Mouse (Mus musculus) forebrain, embryonic 14.5 days (tissue): ENCODE measurements at regions not wholly inside any gene's neighbourhood (a gene's known extent, or its start where the extent isn't known, plus 50 kb on each side); places are given as distances from the start of the nearest gene placed in this dataset.
A peak's percentile ranks its signal among the peaks of the same experiment; 100 is the strongest.

Source experiments
- ATAC-seq: fragments of 200-750 bp; cut with Nextera tagmentation; 2 replicates; pipeline ENCODE4 v1.8.0; 2017; ENCODE audit warnings: mild to moderate bottlenecking, moderate library complexity
- DNase-seq: peaks from one replicate; pipeline ENCODE4 v3.0.0-alpha.2; 2015; ENCODE audit warnings: low spot score
- H3K27ac ChIP-seq: fragments of 300-500 bp; sonication (generic); 2 replicates; pipeline ENCODE4 v1.5.1; 2014; ENCODE audit warnings: low read depth, mild to moderate bottlenecking, control low read depth, low read length, moderate library complexity
- H3K27me3 ChIP-seq: fragments of 300-500 bp; sonication (generic); replicated peaks from 2 replicates; pipeline ENCODE4 v1.6.1; 2014; ENCODE audit warnings: low read length, control low read depth, mixed read lengths; ENCODE audit not compliant: control insufficient read depth, insufficient read depth
- H3K36me3 ChIP-seq: fragments of 300-500 bp; sonication (generic); 2 replicates; pipeline ENCODE4 v1.6.1; 2014; ENCODE audit warnings: low read length, control low read depth; ENCODE audit not compliant: control insufficient read depth, insufficient read depth
- H3K4me1 ChIP-seq: fragments of 300-500 bp; sonication (generic); 2 replicates; pipeline ENCODE4 v1.6.1; 2014; ENCODE audit warnings: antibody characterized with exemption, low read length, control low read depth; ENCODE audit not compliant: control insufficient read depth, insufficient read depth
- H3K4me2 ChIP-seq: fragments of 300-500 bp; sonication (generic); 2 replicates; pipeline ENCODE4 v1.6.1; 2014; ENCODE audit warnings: mild to moderate bottlenecking, control low read depth, low read length
- H3K4me3 ChIP-seq: fragments of 300-500 bp; sonication (generic); 2 replicates; pipeline ENCODE4 v1.5.1; 2014; ENCODE audit warnings: low read depth, low read length, control low read depth
- H3K9ac ChIP-seq: fragments of 300-500 bp; sonication (generic); 2 replicates; pipeline ENCODE4 v1.6.1; 2014; ENCODE audit warnings: mild to moderate bottlenecking, low read length, control low read depth, moderate library complexity
- H3K9me3 ChIP-seq: fragments of 300-500 bp; sonication (generic); replicated peaks from 2 replicates; pipeline ENCODE4 v1.6.1; 2016; ENCODE audit warnings: low read length, control low read depth, mixed read lengths; ENCODE audit not compliant: control insufficient read depth
- WGBS: fragments of 180-500 bp; shearing (Covaris S2); extraction: QIAGEN DNeasy Blood & Tissue Kit; methylation state at CpG from one replicate; pipeline ENCODE4 v1.1.7; 2014; 5-methylcytosine and 5-hydroxymethylcytosine counted together

DNA sequence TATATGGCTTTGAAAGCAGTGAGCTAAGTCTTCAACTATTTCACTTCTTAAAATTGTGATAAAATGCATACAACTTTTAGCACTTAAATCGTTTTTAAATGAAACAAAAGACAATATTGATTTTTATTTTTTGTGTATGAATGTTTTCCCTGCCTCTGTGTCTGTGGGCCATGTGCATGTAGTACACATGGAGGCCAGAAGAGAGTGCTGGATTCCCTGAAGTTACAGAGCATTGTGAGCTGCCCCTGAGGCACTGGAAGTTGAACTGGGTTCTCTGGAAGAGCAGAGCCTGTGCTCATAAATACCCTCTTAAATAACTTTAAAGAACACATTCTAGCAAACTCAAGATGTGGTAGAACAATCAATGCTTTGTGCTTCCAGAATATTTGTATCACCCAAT, 61.8 kb upstream of the Gm6812 start:
- Histone ChIP-seq H3K9me3 (no peaks in the 10 kb centered on the region), H3K36me3 (no peaks in the 10 kb centered on the region), H3K4me2 (no peak overlapping the region), H3K4me3 (no peak overlapping the region), H3K4me1 (no peaks in the 10 kb centered on the region), H3K27me3 (no peaks in the 10 kb centered on the region), H3K27ac (no peak overlapping the region), H3K9ac (no peak overlapping the region)
- 30% methylated on average over 1 of the region's 1 CpGs for WGBS
- DNase-seq (no peak), ATAC-seq (no peak)

DNA sequence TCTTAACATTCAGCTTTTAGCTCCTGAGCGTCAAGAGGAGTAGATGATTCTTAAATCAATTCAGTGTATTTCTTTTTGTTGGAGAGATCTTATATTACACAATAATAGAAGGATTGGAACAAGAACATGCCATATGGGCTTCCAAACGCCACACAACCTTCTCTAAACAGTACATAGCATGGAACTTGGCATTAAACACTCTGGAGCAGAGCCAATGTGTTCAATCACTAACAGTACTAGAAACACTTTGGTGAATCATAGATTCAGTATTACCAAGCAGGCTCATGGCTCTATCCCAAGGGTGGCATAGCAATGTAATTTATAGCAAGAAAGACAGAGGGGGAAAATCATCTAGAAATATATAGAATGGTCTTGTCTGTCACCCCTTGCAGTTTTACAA, 60.4 kb upstream of the Gm6812 start:
- ATAC-seq (peak; percentile 81; the same call in 1 of the 2 replicates), DNase-seq (peak; percentile 83)
- Histone ChIP-seq H3K27ac (no peak overlapping the region), H3K4me1 (no peaks in the 10 kb centered on the region), H3K4me3 (no peak overlapping the region), H3K9ac (no peak overlapping the region), H3K4me2 (no peak overlapping the region), H3K9me3 (no peaks in the 10 kb centered on the region), H3K36me3 (no peaks in the 10 kb centered on the region), H3K27me3 (no peaks in the 10 kb centered on the region)
- 42% methylated on average over 2 of the region's 2 CpGs for WGBS

DNA sequence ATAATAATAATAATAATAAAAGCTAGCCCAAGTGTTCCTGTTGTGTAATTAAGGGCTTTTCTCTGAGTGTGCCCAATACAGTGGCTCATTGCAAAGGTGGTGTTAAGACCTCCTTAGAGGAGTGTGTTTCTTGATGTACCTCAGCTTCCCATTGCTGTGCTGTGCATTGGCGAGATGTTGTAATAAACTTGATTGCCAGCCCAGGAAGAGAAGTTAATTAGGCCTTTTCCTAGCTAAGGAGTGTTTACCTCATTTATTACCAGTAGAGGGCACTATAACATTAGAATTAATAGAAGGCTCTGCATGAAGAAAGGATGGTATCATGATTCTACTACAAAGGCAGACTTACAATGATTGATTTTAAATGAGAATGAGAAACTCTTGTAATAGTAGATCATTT, 57.9 kb upstream of the Gm6812 start:
- Histone ChIP-seq H3K4me1 (no peaks in the 10 kb centered on the region), H3K9ac (no peak overlapping the region), H3K27ac (no peak overlapping the region), H3K36me3 (no peaks in the 10 kb centered on the region), H3K4me2 (no peak overlapping the region), H3K9me3 (no peaks in the 10 kb centered on the region), H3K4me3 (no peak overlapping the region), H3K27me3 (no peaks in the 10 kb centered on the region)
- ATAC-seq (peak; percentile 67), DNase-seq (peak; percentile 83)
- WGBS = 20% methylated on average over 1 of the region's 1 CpGs

DNA sequence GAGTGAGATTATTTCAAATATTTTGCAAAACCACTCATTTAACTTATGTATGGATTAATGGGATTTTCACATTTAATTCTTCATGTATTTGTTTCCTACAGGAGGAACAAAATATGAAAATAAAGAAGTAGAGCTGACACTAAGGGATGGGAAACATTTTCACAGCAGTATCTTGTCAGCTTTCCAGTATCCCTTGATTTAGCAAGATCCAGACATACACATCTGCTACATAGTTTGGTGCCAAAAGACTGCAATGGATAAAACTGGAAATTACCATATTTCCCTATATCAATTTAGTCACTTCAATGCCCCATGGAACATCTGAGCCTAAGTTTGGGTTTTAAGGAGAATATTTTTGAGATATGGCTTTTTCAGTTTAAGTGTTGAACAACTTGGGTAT, 52.9 kb upstream of the Gm6812 start:
- Histone ChIP-seq H3K36me3 (no peaks in the 10 kb centered on the region), H3K4me2 (no peak overlapping the region), H3K27ac (no peak overlapping the region), H3K9ac (no peak overlapping the region), H3K27me3 (no peaks in the 10 kb centered on the region), H3K9me3 (no peaks in the 10 kb centered on the region), H3K4me1 (no peaks in the 10 kb centered on the region), H3K4me3 (no peak overlapping the region)
- DNase-seq (peak; percentile 53), ATAC-seq (no peak)
